Mouse (Mus musculus) CD4-positive, CD25-positive, alpha-beta regulatory T cell, adult 2 months (primary cell): ENCODE measurements at regions not wholly inside any gene's neighbourhood (a gene's known extent, or its start where the extent isn't known, plus 50 kb on each side); places are given as distances from the start of the nearest gene placed in this dataset.

Source experiments
- DNase-seq: peaks from one replicate; pipeline ENCODE4 v3.0.0-alpha.2; 2012; ENCODE audit warnings: low read depth, low spot score

- peak; percentile 30 for DNase-seq
These were observed 147.0 kb upstream of the Tle3 start for GRCm38 (mm10) chr9:61225020-61225652.

DNA sequence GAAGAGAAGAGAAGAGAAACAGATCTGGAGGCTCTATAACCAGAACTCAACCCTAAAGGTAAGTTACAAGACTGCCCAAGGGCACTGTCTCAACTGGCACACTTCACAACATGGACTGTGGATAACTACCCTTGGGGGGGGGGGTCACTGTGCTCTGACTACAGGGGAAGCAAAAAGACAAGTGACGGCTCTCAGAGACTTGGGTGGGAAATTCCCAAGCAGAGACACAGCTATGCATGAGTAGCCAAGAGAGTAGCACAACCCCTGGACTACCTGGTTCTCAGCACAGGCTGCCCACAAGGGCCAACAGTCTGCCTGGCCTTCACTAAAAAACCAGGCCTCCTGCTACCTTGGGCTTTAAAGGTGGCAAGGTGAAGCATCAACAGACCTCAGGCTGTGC, 146.3 kb upstream of the Tle3 start:
- peak; percentile 23 for DNase-seq

DNA sequence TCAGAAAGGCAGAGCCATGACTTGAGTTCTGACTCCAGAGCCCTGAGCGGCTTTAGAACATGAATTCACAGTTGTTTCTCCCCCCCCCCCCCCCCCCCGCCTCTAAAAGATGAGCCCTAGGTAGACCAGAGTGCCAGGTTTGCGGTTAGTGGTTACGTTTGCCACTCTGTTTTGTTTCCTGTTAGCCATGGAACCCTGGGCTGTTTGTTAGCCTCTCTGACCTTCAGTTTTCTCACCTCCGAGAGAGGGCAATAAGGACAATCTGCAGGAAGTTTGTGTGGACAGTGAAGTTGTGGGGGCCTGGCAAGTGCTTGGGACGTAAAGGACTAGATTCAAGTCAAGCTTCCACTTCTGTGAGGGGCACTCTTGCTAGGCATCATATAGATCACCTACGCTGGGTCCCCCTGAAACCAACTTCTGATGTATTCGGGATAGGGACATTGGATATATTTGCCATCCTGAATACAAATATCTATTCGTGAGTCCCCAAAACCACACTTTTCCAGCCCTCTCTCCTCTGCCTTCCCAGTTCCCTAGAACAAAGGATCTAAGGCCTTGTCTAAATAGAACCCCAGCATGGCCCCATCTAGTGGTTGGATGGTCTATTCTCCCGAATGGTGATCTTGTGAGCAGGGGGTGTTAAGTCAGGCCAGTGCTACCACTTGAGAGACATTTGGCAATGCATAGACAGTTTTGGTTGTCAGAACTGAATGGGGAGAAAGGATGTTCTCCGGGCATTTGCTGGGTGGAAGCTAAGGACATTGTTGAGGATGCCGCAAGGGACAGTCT, 145.4 kb upstream of the Tle3 start:
- peak; percentile 48 for DNase-seq

- DNase-seq: no peak
These were observed 144.5 kb upstream of the Tle3 start for GRCm38 (mm10) chr9:61227492-61228229.

- no peak for DNase-seq
These were observed 143.9 kb upstream of the Tle3 start for GRCm38 (mm10) chr9:61228230-61228631.

GRCm38 (mm10) chr9:61230306-61230705, 141.9 kb upstream of the Tle3 start:
- no peak for DNase-seq

- peak; percentile 30 for DNase-seq
These were observed 139.5 kb upstream of the Tle3 start for GRCm38 (mm10) chr9:61232630-61233029.

- peak; percentile 25 for DNase-seq
These were observed 138.9 kb upstream of the Tle3 start for GRCm38 (mm10) chr9:61233251-61233650.

DNA sequence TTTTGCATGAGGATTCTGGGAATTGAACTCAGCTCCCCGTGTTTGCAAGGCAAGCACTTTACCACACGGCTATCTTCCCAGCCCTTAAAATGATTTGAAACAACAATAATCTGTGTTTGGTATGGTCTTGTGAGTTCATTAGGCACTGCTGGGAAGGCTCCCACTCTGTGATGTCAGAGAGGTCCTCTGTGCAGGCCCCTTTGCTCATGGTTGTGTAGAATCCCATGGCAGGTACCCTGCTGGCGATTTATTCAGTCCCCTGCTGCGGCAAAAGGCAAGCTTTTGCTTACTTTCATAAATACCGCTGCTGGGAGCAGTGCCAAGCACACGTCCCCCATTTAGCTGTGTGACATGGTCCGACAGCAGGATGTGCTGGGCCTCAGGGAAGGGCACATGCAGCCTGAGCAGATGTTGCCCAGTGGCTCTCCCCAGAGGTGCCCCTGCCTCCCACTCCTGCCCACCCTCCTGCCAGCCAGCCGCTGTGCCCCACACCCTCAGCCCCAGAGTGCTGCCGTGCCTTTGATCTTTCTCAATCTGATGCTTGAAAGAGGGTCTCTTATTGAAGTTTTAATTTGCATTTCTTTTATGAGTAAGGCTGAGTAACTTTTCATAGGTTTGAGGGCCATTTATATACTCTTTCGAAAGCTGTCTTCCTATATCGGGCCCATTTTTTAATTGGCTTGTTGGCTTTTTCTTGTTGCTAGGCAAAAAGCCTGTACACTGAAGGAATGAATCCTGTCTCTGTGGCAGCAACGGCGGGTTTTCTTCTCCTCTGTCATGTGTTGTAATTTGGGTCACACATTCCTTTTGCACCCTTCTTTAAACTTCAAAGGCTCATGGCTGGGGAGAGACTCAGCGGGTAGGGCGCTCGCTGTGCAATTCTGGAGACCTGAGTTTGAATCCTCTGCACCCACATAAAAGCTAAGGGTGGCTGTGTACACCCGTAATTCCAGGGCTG, 136.2 kb upstream of the Tle3 start:
- DNase-seq: peak; percentile 27

DNA sequence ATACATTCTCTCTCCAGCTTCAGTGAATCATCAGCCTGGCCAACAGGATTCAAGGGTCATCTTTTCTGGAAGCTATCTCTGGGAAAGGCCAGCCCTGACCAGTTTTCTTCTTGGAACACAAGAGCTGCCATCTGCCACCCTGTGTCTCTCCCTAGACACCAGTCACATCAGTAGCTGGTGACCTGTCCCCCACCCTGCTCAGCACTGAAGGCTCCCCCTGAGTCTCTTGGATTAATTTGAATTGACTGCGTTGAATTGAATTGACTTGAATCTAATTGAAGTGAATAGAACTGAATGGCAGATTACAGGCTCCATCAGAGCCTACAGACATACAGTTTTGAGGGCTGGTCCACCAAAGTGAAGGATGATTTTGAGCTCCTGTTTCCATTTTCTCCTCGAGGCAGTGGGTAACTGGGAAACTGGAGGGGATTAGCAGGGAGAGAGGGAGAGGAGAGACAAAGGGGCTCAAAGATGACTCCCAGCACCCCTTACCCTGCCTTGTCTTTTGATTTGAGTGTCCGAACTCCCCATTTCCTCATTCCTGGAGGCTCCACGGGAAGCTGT, 133.4 kb upstream of the Tle3 start:
- DNase-seq: no peak

- DNase-seq: no peak
These were observed 132.8 kb upstream of the Tle3 start for GRCm38 (mm10) chr9:61239328-61239727.

- no peak for DNase-seq
These were observed 130.7 kb upstream of the Tle3 start for GRCm38 (mm10) chr9:61241442-61241841.

GRCm38 (mm10) chr9:61242167-61242860, 129.9 kb upstream of the Tle3 start:
- no peak for DNase-seq

DNA sequence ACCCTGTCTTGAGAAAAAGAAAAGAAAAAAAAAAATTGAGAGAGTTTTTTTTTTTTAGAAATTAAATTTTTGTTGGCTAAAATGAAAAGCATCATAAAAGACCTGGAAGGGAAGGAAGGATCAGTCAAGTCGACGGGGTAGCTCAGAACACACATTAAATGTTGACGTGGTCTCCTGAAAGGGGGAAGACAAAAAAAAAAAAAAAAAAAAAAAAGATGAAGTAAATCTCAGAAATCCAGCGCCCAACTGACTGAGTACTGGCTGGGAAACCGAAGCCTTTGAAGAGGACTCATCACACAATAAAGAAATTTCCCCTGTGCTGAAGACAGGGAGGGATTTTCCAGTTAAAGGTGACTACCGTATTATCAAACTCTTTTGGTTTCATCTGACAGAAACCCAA, 128.9 kb upstream of the Tle3 start:
- DNase-seq: peak; percentile 41

- DNase-seq: no peak
These were observed 122.3 kb upstream of the Tle3 start for GRCm38 (mm10) chr9:61249691-61250425.

- peak; percentile 55 for DNase-seq
These were observed 120.6 kb upstream of the Tle3 start for GRCm38 (mm10) chr9:61251606-61252005.

DNA sequence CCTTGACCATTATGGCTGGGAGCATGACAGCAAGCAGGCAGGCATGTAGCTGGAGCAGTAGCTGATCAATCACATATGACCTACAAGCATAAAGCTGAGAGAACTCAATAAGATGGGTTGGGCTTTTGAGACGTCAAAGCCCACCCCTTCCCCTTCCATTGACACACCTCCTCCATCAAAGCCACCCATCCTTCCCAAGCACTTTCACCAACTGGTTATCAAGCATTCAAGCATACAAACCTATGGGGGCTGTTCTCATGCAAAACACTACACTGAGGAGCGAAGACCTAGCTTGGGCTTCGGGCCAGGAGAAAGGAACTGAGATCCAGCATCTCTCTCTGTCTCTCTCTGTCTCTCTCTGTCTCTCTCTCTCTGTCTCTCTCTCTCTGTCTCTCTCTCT, 118.4 kb upstream of the Tle3 start:
- DNase-seq: no peak

GRCm38 (mm10) chr9:61257488-61257887, 114.7 kb upstream of the Tle3 start:
- no peak for DNase-seq

- DNase-seq: no peak
These were observed 114.1 kb upstream of the Tle3 start for GRCm38 (mm10) chr9:61258100-61258499.
